Mouse (Mus musculus): ENCODE results near the gene Cdh11.

The Cdh11 gene

DNA sequence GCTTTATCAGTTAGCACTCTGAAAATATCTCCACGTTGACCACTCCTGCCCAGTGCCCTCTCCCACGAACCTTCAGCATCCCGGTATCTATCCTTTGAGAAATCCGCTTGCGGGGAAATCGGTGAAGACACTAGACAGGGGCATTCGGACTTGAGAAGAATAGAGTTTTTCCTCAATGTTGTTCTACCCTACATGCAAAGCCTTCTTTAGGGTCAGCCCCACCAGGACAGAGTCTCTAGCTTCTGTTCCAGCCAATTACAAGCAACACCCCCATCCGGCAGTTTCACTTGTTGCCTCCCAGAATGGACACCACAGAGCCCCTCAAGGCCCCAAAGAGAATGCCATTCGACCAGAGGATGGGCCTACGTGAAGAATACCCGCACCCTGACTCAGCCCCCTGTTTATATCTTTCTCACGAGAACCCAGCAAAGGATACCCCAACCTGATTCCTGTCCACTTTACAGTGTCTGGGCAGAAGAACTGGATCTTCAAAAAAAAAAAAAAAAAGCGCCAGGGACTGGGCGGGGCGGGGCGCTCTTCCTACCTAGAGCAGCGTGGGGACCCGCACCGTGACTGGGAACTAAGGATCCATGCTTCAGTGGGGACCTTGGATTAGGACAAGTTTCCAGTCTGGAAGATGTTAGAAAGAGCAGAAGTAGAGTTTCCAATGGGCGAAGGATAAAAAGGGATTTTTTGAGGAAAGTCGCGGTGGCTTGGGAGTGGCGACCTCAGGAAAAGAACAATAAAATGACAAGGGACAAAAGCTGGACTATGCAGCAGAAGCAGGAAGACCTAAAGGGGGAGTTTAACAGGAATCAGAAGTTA is at the start of gene Cdh11:
Gene Cdh11, minus strand, starts transcription at position 51 of the 825 bp plus-strand sequence.
- no peak for DNase-seq (ENCODE audit: low read depth)

DNA sequence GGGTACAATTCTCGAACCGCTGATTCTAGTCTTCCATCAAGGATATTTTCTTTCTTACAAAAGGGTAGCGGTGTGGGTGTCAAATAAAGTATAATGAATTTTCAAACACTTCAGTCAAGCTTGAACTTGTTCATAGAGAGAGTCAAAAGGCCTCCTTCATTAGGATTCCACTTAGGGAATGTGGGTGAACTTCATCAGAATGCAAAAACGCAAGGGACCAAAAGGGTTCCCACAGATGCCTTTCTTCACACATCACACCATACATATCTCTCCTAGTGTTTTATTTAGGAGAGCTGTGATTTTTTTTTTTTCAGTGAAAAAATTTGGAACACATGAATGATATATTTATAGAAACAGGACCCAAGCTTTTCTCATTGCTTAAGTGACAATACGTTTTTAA is 28.5 kb upstream of the Cdh11 start:
- no peak for DNase-seq (ENCODE audit: low read depth)

DNA sequence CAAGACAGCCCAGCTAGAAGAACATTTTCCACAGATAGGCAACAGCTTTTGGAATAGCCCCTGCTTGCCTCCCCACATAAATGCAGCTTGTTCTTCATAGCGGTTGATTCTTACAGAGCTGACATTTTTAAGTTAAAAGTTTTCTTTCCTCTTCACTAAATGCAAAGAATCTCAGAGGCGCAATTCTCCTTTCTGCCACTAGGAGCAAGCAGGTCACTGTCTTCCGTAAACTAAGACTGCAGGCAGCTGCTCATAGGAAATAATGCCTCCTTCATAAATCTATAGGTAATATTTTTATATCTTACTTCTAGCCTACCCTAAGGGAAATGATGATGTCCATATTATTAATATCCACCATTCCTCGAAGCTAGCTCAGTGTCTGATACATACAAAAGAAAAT is 4.9 kb upstream of the Cdh11 start:
- peak; percentile 12 for DNase-seq (ENCODE audit: low read depth)

DNA sequence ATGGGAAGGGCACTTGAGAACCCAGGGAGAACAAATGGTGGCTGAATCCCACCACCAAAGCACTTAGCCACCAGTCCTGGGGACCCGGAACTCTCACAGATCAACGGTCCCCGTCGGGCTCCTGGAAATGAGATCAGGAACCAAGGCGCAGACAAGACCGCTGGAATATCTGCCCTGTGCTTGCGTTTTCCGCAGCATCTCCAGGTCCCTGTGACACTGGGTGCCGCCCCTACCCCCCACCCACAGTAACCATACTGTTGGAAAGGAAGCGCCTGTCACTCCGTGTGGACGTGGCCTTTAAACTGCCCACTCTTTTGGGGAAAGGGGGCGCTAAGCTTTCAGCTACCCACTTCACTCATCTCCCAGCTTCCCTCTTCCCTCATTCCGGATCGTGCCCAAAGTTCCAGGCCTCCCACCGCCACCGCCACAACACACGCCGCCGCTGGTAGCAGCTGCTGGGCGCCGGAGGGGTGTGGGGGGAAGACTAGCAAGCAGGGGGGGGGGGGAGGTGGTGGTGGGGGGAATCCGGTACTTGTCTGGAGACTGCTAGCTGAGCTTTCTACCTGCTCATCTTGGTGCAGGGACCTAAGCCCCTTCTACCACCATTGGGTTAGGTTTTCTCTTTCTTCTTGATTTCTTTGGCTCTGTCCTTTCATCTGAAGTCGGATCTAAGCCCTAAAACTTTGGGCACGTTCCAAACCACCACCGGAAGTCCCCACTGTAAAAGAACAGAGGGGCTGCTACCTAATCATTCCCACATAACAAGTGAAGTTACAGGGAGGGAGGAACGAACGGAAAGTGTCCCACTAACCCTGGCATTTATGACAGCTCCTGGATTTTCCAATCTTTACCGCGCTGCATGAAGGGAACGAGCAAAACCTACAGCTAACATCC is 1.3 kb upstream of the Cdh11 start:
- no peak for DNase-seq (ENCODE audit: low read depth)

DNA sequence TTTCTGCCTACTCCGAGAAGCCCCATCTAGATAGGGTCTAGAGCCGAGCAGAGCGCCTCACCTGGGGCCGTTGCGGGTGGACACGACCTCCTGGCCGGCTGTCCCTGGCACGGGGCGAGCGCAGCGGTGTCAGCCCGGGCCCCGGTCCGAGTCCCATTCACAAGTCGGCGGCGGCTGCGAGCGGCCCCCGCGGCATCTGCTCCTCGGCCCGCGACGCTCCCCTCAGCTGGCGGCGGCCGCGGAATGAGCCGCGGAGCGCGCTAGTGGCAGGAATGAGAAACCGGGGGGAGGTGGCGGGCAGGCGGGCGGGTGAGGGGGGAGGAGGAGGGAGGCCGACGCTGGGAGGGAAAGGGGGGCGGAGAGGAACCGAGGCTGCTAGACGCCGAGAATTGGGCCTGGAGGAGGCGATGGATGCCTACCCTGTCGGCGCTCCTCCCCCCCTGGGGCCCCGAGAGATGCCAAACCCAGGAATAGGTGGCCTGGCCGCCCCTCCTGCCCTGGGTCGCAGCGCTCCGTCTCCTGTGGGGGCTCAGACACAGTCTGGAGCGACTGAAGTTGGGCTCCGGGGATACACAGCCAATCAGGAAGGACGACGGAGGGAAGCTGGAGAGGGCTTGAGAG is 497 bp downstream of the Cdh11 start:
- DNase-seq (ENCODE audit: low read depth), result no peak

GRCm38 (mm10) chr8:102783821-102784591 is 1.4 kb downstream of the Cdh11 start:
- DNase-seq (ENCODE audit: low read depth), result no peak

- DNase-seq (ENCODE audit: low read depth), result no peak
Measured at GRCm38 (mm10) chr8:102782707-102783489, 2.5 kb downstream of the Cdh11 start.

GRCm38 (mm10) chr8:102780899-102781298 is 4.5 kb downstream of the Cdh11 start:
- DNase-seq (ENCODE audit: low read depth), result peak; percentile 41

- no peak for DNase-seq (ENCODE audit: low read depth)
Measured at GRCm38 (mm10) chr8:102774594-102774993, 10.8 kb downstream of the Cdh11 start.

DNA sequence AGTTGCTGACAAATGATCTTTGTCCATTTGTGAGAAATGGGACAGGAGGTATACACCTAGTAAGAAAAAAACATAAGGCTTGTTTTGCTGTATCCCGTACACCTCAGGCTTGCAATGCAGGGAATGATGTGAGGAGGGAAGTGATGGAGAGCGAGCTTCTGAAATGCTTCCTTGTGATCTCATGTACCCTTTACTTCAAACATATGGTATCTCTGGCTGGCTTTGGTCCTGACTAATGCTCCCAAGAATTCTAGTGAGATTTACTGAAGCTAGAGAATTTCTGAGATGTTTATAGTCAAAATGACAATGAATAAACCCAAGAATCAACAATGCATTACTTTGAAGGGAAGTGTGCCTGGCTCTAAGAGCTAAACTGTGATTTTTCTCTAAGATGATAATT is 14.0 kb downstream of the Cdh11 start:
- DNase-seq (ENCODE audit: low read depth), result no peak

DNA sequence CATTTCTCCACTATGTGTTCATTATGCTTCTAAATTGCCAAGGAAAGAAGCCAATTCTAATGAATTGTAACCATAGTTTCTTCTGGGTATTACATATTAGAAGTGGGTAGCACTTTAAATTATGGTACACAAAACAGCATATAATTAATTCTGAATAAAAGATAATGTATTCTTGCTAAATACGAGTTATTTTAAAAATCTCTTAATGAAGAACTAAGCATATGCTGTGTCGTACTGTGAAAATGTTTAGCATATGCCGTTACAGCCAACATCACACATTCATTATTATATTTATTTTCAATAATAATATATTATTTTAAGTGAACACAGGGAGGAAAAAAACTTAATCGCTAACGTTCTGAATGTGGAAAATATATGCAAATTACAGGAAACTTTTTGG is 31.6 kb downstream of the Cdh11 start:
- DNase-seq (ENCODE audit: low read depth), result no peak

- no peak for DNase-seq (ENCODE audit: low read depth)
Measured at GRCm38 (mm10) chr8:102742940-102743339, 42.5 kb downstream of the Cdh11 start.

DNA sequence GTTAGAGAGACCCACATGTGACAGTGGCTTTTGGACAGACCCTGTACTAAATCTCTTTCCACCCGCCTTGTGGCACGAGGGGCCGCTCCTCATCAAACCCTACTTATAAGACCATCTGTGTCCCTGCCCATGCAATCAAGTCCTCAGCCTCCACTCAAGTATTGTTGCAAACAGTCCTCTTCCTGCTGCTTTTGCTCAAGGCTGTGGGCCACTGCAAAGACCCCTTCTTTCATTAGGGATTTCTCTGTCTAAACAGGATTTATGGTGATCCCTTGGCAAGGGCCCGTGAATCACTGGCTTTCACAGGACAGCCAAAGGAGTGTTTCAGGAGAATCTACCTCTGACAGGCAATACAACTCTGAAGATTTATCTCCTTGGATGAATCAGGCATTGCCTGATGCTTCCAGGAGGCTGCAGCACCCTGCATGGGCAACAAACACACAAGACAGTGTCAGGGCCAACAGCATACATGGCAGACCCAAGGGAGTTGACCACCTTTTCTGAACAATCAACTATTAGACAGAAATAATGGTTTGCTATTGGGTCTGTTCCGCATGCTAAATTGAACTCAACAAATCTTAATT is 43.3 kb downstream of the Cdh11 start:
- no peak for DNase-seq (ENCODE audit: low read depth)

- no peak for DNase-seq (ENCODE audit: low read depth)
Measured at GRCm38 (mm10) chr8:102740963-102741362, 44.5 kb downstream of the Cdh11 start.

- no peak for DNase-seq (ENCODE audit: low read depth)
Measured at GRCm38 (mm10) chr8:102738961-102739487, 46.4 kb downstream of the Cdh11 start.

GRCm38 (mm10) chr8:102738395-102738794 is 47.0 kb downstream of the Cdh11 start:
- DNase-seq (ENCODE audit: low read depth), result no peak

DNA sequence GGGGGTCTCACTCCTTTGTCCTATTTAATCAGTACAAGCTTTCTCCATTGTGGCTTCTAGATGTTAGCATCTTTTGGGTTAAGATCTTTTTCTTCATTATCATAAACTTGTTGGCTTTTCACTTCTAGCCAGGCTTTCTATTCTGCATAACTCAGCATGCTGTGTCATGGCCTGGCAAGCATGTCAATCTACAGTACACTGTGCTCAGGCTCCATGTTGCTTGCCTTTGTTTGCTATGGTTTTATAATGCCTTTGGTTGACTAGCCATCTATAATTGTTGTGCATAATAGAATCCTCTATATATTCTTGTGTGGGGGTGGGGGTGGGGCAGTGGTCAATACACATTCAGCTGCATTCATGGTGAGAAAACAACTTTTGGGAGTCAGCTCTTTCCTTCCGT is 51.0 kb downstream of the Cdh11 start:
- DNase-seq (ENCODE audit: low read depth), result no peak

DNA sequence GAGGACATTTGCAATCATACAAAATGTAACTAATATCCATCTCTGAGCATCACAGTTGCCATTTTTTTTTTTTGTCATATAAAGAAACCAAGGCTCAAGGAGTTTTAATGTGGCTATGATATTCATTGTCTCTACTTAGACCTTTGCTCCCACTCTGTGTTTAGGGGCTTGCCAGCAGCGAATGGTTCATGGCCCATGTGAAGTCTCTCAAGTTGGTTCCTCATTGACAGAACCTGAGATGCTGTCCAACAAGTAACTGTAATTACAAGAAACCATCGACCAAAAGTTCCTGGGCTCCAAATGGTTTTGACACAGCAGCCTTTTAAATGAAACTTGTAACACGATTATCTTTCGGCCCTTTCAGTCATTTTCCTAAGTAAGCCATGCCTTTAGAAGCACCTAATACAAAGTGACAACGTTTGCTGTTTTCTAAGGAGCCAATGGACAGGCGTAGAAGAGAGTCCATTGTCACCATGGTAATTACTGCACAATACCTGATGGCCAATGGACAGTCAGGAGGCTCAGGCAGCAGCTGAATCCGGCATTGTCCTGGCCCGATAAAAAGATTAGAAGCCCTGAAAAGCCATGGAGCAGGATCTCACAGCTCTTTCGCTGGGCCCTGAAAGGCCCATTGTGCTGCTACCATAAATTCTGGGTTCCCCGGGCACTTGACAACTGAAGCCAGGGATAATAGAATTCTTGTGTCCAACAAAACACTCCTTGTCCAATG is 59.1 kb downstream of the Cdh11 start:
- DNase-seq (ENCODE audit: low read depth), result no peak

DNA sequence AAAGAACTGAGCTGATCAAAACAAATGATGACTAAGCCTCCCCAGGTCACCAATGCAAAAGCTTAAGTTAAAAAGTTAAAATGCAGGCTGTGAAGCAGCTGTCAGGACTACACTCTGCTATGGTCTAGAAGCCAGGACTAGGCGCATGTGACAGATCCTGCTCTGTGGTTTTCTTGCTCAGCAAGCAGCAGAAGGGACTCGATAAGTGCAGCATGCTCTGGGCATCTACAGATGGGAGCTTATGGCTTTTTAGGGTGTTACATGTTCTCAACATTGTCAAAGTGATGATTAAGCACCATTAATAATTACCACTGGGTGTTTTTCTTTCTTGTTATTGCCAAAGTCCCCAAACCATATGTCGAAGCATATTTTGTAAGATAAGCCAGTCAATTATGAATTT is 59.9 kb downstream of the Cdh11 start:
- no peak for DNase-seq (ENCODE audit: low read depth)

GRCm38 (mm10) chr8:102715956-102716355 is 69.5 kb downstream of the Cdh11 start:
- no peak for DNase-seq (ENCODE audit: low read depth)

Data from c-Kit-positive CD71-negative TER-119-negative erythroid progenitor cells, embryonic 14.5 days (primary cell).